Mouse (Mus musculus): Measurements from ENCODE around the gene Taf6l. TPM values are rescaled to one million over a fixed set of nuclear protein-coding genes. Genes with fewer than 3 reads are reported as not detected.
"Not testable (repeated sequence)": the region's sequence is repeated elsewhere in the genome, so short reads cannot be mapped to it uniquely, and the experiment has no call there.

The Taf6l gene
- total RNA-seq, 1 experiment from 2014 or later: 11.6 TPM

GRCm38 (mm10) chr19:8745382-8745781 is 40.8 kb downstream of the Taf6l start:
- no peak for ATAC-seq (ENCODE audit: extremely low read depth, insufficient number of reproducible peaks, low FRiP score, poor library complexity, severe bottlenecking)

GRCm38 (mm10) chr19:8742176-8742575 is 44.0 kb downstream of the Taf6l start:
- ATAC-seq (ENCODE audit: extremely low read depth, insufficient number of reproducible peaks, low FRiP score, poor library complexity, severe bottlenecking): no peak

- peak; percentile 93 for ATAC-seq (ENCODE audit: extremely low read depth, insufficient number of reproducible peaks, low FRiP score, poor library complexity, severe bottlenecking)
These were observed 44.9 kb downstream of the Taf6l start, which contains the start of gene Stx5a for GRCm38 (mm10) chr19:8741243-8741869. Gene Stx5a (plus strand): TSS chr19:8741413.

GRCm38 (mm10) chr19:8740603-8741002 is 45.6 kb downstream of the Taf6l start, which contains the start of gene 1700092M07Rik:
Gene 1700092M07Rik (plus strand): TSS chr19:8740718.
- ATAC-seq (ENCODE audit: extremely low read depth, insufficient number of reproducible peaks, low FRiP score, poor library complexity, severe bottlenecking): no peak

GRCm38 (mm10) chr19:8739646-8740045 is 46.6 kb downstream of the Taf6l start:
- no peak for ATAC-seq (ENCODE audit: extremely low read depth, insufficient number of reproducible peaks, low FRiP score, poor library complexity, severe bottlenecking)

GRCm38 (mm10) chr19:8738911-8739310 is 47.3 kb downstream of the Taf6l start:
- ATAC-seq (ENCODE audit: extremely low read depth, insufficient number of reproducible peaks, low FRiP score, poor library complexity, severe bottlenecking): no peak

GRCm38 (mm10) chr19:8736160-8736467 is 50.1 kb downstream of the Taf6l start:
- no peak for ATAC-seq (ENCODE audit: extremely low read depth, insufficient number of reproducible peaks, low FRiP score, poor library complexity, severe bottlenecking)

GRCm38 (mm10) chr19:8735389-8736159 is 50.6 kb downstream of the Taf6l start, which contains the start of gene Wdr74:
Gene Wdr74 (plus strand): TSS chr19:8735827.
- peak; percentile 97 for ATAC-seq (ENCODE audit: extremely low read depth, insufficient number of reproducible peaks, low FRiP score, poor library complexity, severe bottlenecking)

- ATAC-seq (ENCODE audit: extremely low read depth, insufficient number of reproducible peaks, low FRiP score, poor library complexity, severe bottlenecking): no peak
These were observed 51.9 kb downstream of the Taf6l start for GRCm38 (mm10) chr19:8734334-8734733.

- ATAC-seq (ENCODE audit: extremely low read depth, insufficient number of reproducible peaks, low FRiP score, poor library complexity, severe bottlenecking): not testable (repeated sequence)
These were observed 57.7 kb downstream of the Taf6l start for GRCm38 (mm10) chr19:8728335-8729099.

GRCm38 (mm10) chr19:8727495-8728114 is 58.6 kb downstream of the Taf6l start:
- no peak for ATAC-seq (ENCODE audit: extremely low read depth, insufficient number of reproducible peaks, low FRiP score, poor library complexity, severe bottlenecking)

- ATAC-seq (ENCODE audit: extremely low read depth, insufficient number of reproducible peaks, low FRiP score, poor library complexity, severe bottlenecking): no peak
These were observed 59.4 kb downstream of the Taf6l start for GRCm38 (mm10) chr19:8726609-8727390.

- ATAC-seq (ENCODE audit: extremely low read depth, insufficient number of reproducible peaks, low FRiP score, poor library complexity, severe bottlenecking): no peak
These were observed 61.1 kb downstream of the Taf6l start for GRCm38 (mm10) chr19:8725081-8725613.

Other genes with a start within 250 kb of the Taf6l start
- gene Slc22a8, start 195.2 kb downstream of the Taf6l start, total RNA-seq (2017): not detected in 2 replicates
- gene Slc22a6, start 168.4 kb downstream of the Taf6l start, total RNA-seq (2017): not detected in 2 replicates
- not detected in 2 replicates for gene Chrm1, start 122.6 kb downstream of the Taf6l start, total RNA-seq (2017)
- 62.0 and 69.6 TPM in 2 replicates for gene Slc3a2, start 63.0 kb downstream of the Taf6l start, total RNA-seq (2017)
- gene Wdr74, start 50.6 kb downstream of the Taf6l start, total RNA-seq (2017): 36.4 and 46.0 TPM in 2 replicates
- 7.2 TPM in 1 of 2 replicates, not detected in the other for gene 1700092M07Rik, start 45.7 kb downstream of the Taf6l start, total RNA-seq (2017)
- gene Stx5a, start 45.0 kb downstream of the Taf6l start, total RNA-seq (2017): 144 and 149 TPM in 2 replicates
- 183 and 187 TPM in 2 replicates for gene Nxf1, start 29.3 kb downstream of the Taf6l start, total RNA-seq (2017)
- 15.5 and 16.6 TPM in 2 replicates for gene Tmem223, start 15.4 kb downstream of the Taf6l start, total RNA-seq (2017)
- gene Tmem179b, start 11.9 kb downstream of the Taf6l start, total RNA-seq (2017): 80.4 and 111 TPM in 2 replicates
- 30.0 and 32.5 TPM in 2 replicates for gene Polr2g, start 12.2 kb upstream of the Taf6l start, total RNA-seq (2017)
- gene Zbtb3, start 16.1 kb upstream of the Taf6l start, total RNA-seq (2017): 2.5 and 4.2 TPM in 2 replicates
- 46.0 and 48.2 TPM in 2 replicates for gene Ttc9c, start 32.9 kb upstream of the Taf6l start, total RNA-seq (2017)
- gene Hnrnpul2, start 33.6 kb upstream of the Taf6l start, total RNA-seq (2017): 110 and 115 TPM in 2 replicates
- 33.6 and 50.5 TPM in 2 replicates for gene AC129217.1, start 43.4 kb upstream of the Taf6l start, total RNA-seq (2017)
- gene Bscl2, start 51.0 kb upstream of the Taf6l start, total RNA-seq (2017): 15.8 and 22.6 TPM in 2 replicates
- gene Gng3, start 52.8 kb upstream of the Taf6l start, total RNA-seq (2017): 0.23 and 0.25 TPM in 2 replicates
- gene Lrrn4cl, start 64.4 kb upstream of the Taf6l start, total RNA-seq (2017): not detected in 2 replicates
- gene Ubxn1, start 85.1 kb upstream of the Taf6l start, total RNA-seq (2017): 167 TPM in 2 replicates
- 38.4 and 59.9 TPM in 2 replicates for gene Uqcc3, start 94.5 kb upstream of the Taf6l start, total RNA-seq (2017)
- gene Lbhd1, start 97.3 kb upstream of the Taf6l start, total RNA-seq (2017): 13.4 and 31.1 TPM in 2 replicates
- not detected in 2 replicates for gene Gm49403, start 97.5 kb upstream of the Taf6l start, total RNA-seq (2017)
- 57.6 and 75.0 TPM in 2 replicates for gene 1810009A15Rik, start 102.4 kb upstream of the Taf6l start, total RNA-seq (2017)
- not detected in 2 replicates for gene Gm49416, start 102.5 kb upstream of the Taf6l start, total RNA-seq (2017)
- gene Ints5, start 106.6 kb upstream of the Taf6l start, total RNA-seq (2017): 9.0 and 9.2 TPM in 2 replicates
- gene Ganab, start 111.7 kb upstream of the Taf6l start, total RNA-seq (2017): 62.1 and 69.2 TPM in 2 replicates
- gene B3gat3, start 134.0 kb upstream of the Taf6l start, total RNA-seq (2017): 46.6 and 47.5 TPM in 2 replicates
- gene Rom1, start 142.9 kb upstream of the Taf6l start, total RNA-seq (2017): 2.6 and 3.1 TPM in 2 replicates
- gene Eml3, start 143.1 kb upstream of the Taf6l start, total RNA-seq (2017): 75.3 and 92.8 TPM in 2 replicates
- gene Mta2, start 155.5 kb upstream of the Taf6l start, total RNA-seq (2017): 165 and 169 TPM in 2 replicates
- gene Tut1, start 167.4 kb upstream of the Taf6l start, total RNA-seq (2017): 25.9 and 29.6 TPM in 2 replicates
- 345 and 391 TPM in 2 replicates for gene Eef1g, start 180.6 kb upstream of the Taf6l start, total RNA-seq (2017)
- 181 and 193 TPM in 2 replicates for gene Ahnak, start 202.9 kb upstream of the Taf6l start, total RNA-seq (2017)